11 mouse cellular contexts compared by ENCODE assay signal in the genomic region with DNA sequence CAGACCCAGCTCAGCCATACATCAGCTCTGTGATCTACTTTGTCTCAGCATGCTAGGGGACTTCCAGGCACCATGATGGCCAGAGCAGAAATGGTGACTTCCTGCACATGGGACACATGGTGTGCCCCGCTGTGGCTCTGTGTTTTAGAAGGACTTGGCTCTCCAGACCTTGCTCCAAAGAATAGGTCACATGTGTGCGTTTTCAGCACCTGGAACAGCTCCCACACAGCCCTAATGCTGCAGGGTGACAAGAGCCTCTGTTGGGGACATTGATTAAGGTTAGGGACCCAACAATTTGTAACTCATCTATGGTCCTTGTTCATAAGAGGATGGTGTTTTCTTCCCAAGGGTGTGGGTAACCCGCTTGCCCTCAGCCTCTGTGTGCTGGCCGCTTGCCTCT. TPM values are rescaled to one million over a fixed set of nuclear protein-coding genes. Genes with fewer than 3 reads are reported as not detected.
DNase-seq lines count a peak whose midpoint lies in the region; ATAC-seq and TF ChIP-seq lines count a peak whose summit lies in the region.
"Had no signal": no experiment of that assay in that cellular context is flagged by ENCODE, and none has a peak within 500 bp of the region (broad histone marks: within the 10 kb centered on the region; RNA-seq: fewer than 3 reads in every experiment).

No protein-coding gene starts in this region.

- no peak for TF ChIP-seq CTCF in gastrocnemius, adult 2 months (IDR thresholded peaks at IDR 0.05)

- intact Hi-C loops in gastrocnemius, adult 2 months (cut with DNase I) = no loop called here

- H3K27me3 ChIP-seq in forebrain, embryonic 11.5 days (ENCODE audit: control insufficient read depth, insufficient read depth, low read length) = no peaks in the 10 kb centered on the region
- H3K27me3 ChIP-seq in forebrain, embryonic 14.5 days (replicated peaks; ENCODE audit: control insufficient read depth, insufficient read depth, low read length) = no peaks in the 10 kb centered on the region
- no peaks in the 10 kb centered on the region for H3K27me3 ChIP-seq in midbrain, embryonic 10.5 days (ENCODE audit: low read depth, poor library complexity, severe bottlenecking)
- 0 out of 2 replicates have a peak, but pooled peaks cover 3% of the 10 kb centered on the region for H3K27me3 ChIP-seq in midbrain, embryonic 13.5 days
- no peaks in the 10 kb centered on the region for H3K27me3 ChIP-seq in neural tube, embryonic 11.5 days (ENCODE audit: control insufficient read depth, insufficient read depth, low read length)
- H3K27me3 ChIP-seq: limb, embryonic 13.5 days had no signal

- H3K9me3 ChIP-seq in forebrain, embryonic 11.5 days (ENCODE audit: control insufficient read depth, low read length) = no peaks in the 10 kb centered on the region
- no peaks in the 10 kb centered on the region for H3K9me3 ChIP-seq in forebrain, embryonic 14.5 days (replicated peaks; ENCODE audit: control insufficient read depth, low read length)
- no peaks in the 10 kb centered on the region for H3K9me3 ChIP-seq in midbrain, embryonic 10.5 days (replicated peaks)
- H3K9me3 ChIP-seq in midbrain, embryonic 13.5 days = no peaks in the 10 kb centered on the region
- no peaks in the 10 kb centered on the region for H3K9me3 ChIP-seq in neural tube, embryonic 11.5 days (ENCODE audit: control insufficient read depth, low read length)
- H3K9me3 ChIP-seq: forebrain, embryonic 12.5 days; limb, embryonic 13.5 days had no signal

- H3K4me2 ChIP-seq in forebrain, embryonic 11.5 days (ENCODE audit: low read depth, low read length, severe bottlenecking) = no peak overlapping the region
- no peak overlapping the region for H3K4me2 ChIP-seq in forebrain, embryonic 14.5 days (ENCODE audit: low read length)
- H3K4me2 ChIP-seq in midbrain, embryonic 13.5 days (replicated peaks) = no peak overlapping the region
- no peak overlapping the region for H3K4me2 ChIP-seq in neural tube, embryonic 11.5 days (ENCODE audit: low read depth)
- H3K4me2 ChIP-seq: forebrain, embryonic 12.5 days; limb, embryonic 13.5 days had no signal

- no peak overlapping the region for H3K9ac ChIP-seq in forebrain, embryonic 11.5 days (ENCODE audit: low read length)
- no peak overlapping the region for H3K9ac ChIP-seq in forebrain, embryonic 14.5 days (ENCODE audit: low read length)
- H3K9ac ChIP-seq in midbrain, embryonic 13.5 days (replicated peaks) = no peak overlapping the region
- no peak overlapping the region for H3K9ac ChIP-seq in neural tube, embryonic 11.5 days (ENCODE audit: low read length)
- H3K9ac ChIP-seq: forebrain, embryonic 12.5 days; limb, embryonic 13.5 days had no signal

- no peak overlapping the region for H3K4me3 ChIP-seq in forebrain, embryonic 11.5 days (ENCODE audit: low read depth, low read length)
- no peak overlapping the region for H3K4me3 ChIP-seq in forebrain, embryonic 14.5 days (ENCODE audit: low read depth, low read length)
- H3K4me3 ChIP-seq in midbrain, embryonic 10.5 days = no peak overlapping the region
- no peak overlapping the region for H3K4me3 ChIP-seq in midbrain, embryonic 13.5 days (replicated peaks)
- no peak overlapping the region for H3K4me3 ChIP-seq in neural tube, embryonic 11.5 days (ENCODE audit: low read depth, low read length)
- no peak overlapping the region for H3K4me3 ChIP-seq in gastrocnemius, adult 2 months
- H3K4me3 ChIP-seq: forebrain, embryonic 12.5 days; limb, embryonic 13.5 days had no signal

- WGBS in forebrain, embryonic 11.5 days = 63% methylated on average over 4 of the region's 4 CpGs
- 64% methylated on average over 4 of the region's 4 CpGs for WGBS in forebrain, embryonic 14.5 days
- 58% methylated on average over 4 of the region's 4 CpGs for WGBS in midbrain, embryonic 10.5 days
- 61% methylated on average over 4 of the region's 4 CpGs for WGBS in midbrain, embryonic 13.5 days
- WGBS in neural tube, embryonic 11.5 days = 52% methylated on average over 4 of the region's 4 CpGs

- no peaks in the 10 kb centered on the region for H3K36me3 ChIP-seq in forebrain, embryonic 11.5 days (ENCODE audit: control insufficient read depth, insufficient read depth, low read length)
- no peaks in the 10 kb centered on the region for H3K36me3 ChIP-seq in forebrain, embryonic 14.5 days (ENCODE audit: control insufficient read depth, insufficient read depth, low read length)
- no peaks in the 10 kb centered on the region for H3K36me3 ChIP-seq in midbrain, embryonic 10.5 days
- H3K36me3 ChIP-seq in midbrain, embryonic 13.5 days = no peaks in the 10 kb centered on the region
- H3K36me3 ChIP-seq in neural tube, embryonic 11.5 days (ENCODE audit: control insufficient read depth, insufficient read depth, low read length) = no peaks in the 10 kb centered on the region
- H3K36me3 ChIP-seq: forebrain, embryonic 12.5 days; limb, embryonic 13.5 days had no signal

- no peak for ATAC-seq in forebrain, embryonic 11.5 days (replicated peaks; ENCODE audit: low FRiP score)
- ATAC-seq in forebrain, embryonic 14.5 days = no peak
- no peak for ATAC-seq in midbrain, embryonic 13.5 days
- ATAC-seq in neural tube, embryonic 11.5 days (ENCODE audit: insufficient read depth, low FRiP score, low TSS enrichment) = no peak

- no peak overlapping the region for H3K27ac ChIP-seq in forebrain, embryonic 11.5 days (ENCODE audit: low read depth, low read length)
- H3K27ac ChIP-seq in forebrain, embryonic 14.5 days (ENCODE audit: low read depth, low read length) = no peak overlapping the region
- no peak overlapping the region for H3K27ac ChIP-seq in midbrain, embryonic 10.5 days (replicated peaks)
- no peak overlapping the region for H3K27ac ChIP-seq in midbrain, embryonic 13.5 days
- H3K27ac ChIP-seq in neural tube, embryonic 11.5 days (ENCODE audit: low read depth, low read length) = no peak overlapping the region
- no peak overlapping the region for H3K27ac ChIP-seq in gastrocnemius, adult 2 months
- H3K27ac ChIP-seq: forebrain, embryonic 12.5 days; limb, embryonic 13.5 days had no signal

- H3K4me1 ChIP-seq in forebrain, embryonic 11.5 days (replicated peaks; ENCODE audit: control insufficient read depth, insufficient read depth, low read length) = no peaks in the 10 kb centered on the region
- no peaks in the 10 kb centered on the region for H3K4me1 ChIP-seq in forebrain, embryonic 14.5 days (ENCODE audit: control insufficient read depth, insufficient read depth, low read length)
- H3K4me1 ChIP-seq in midbrain, embryonic 10.5 days = no peaks in the 10 kb centered on the region
- H3K4me1 ChIP-seq in midbrain, embryonic 13.5 days (replicated peaks) = no peaks in the 10 kb centered on the region
- H3K4me1 ChIP-seq in neural tube, embryonic 11.5 days (ENCODE audit: control insufficient read depth, insufficient read depth, low read length) = no peaks in the 10 kb centered on the region
- H3K4me1 ChIP-seq: forebrain, embryonic 12.5 days; limb, embryonic 13.5 days had no signal

- DNase-seq in forebrain, embryonic 11.5 days (ENCODE audit: low spot score) = peak; percentile 62
- no peak for DNase-seq in forebrain, embryonic 14.5 days (ENCODE audit: low spot score)
- peak; percentile 28 for DNase-seq in midbrain, embryonic 10.5 days (ENCODE audit: low spot score)
- DNase-seq in embryo, embryonic 9.5 days (ENCODE audit: extremely low spot score) = peak; percentile 34
- DNase-seq in neural tube, embryonic 11.5 days (ENCODE audit: low spot score) = peak; percentile 53
- no peak for DNase-seq in right cerebral cortex, postnatal 36 days (ENCODE audit: low spot score in 2 of 2)
- DNase-seq in gastrocnemius, adult 2 months = no peak
- DNase-seq: kidney, adult 11 months had no signal

RNA-seq across cellular contexts. Expression of gene Tmem255b, which starts 13.2 kb away (rescaled TPM):
- 0.39 TPM in 1 of 2 replicates, not detected in the other for polyA plus RNA-seq in forebrain, embryonic 11.5 days (2014; fragmentation: Nextera tagmentation; extraction: Ambion mirVana)
- not detected in 2 replicates for polyA plus RNA-seq in forebrain, embryonic 14.5 days (2014; fragmentation: Nextera tagmentation; extraction: Ambion mirVana)
- polyA plus RNA-seq in midbrain, embryonic 10.5 days (2016; fragmentation: Nextera tagmentation; extraction: Ambion mirVana) = 0.10 TPM in 1 of 2 replicates, not detected in the other
- not detected in 2 replicates for polyA plus RNA-seq in midbrain, embryonic 13.5 days (2015; fragmentation: Nextera tagmentation; extraction: Ambion mirVana)
- polyA plus RNA-seq in neural tube, embryonic 11.5 days (2014; fragmentation: Nextera tagmentation; extraction: Ambion mirVana) = 0.38 and 0.39 TPM in 2 replicates
- 1 to 10 TPM; 2.6 to 3.1 TPM for total RNA-seq in gastrocnemius, adult 2 months (2021)

RNA-seq across cellular contexts. Expression of gene Grk1, which starts 43.3 kb away (rescaled TPM):
- polyA plus RNA-seq in forebrain, embryonic 11.5 days (2014; fragmentation: Nextera tagmentation; extraction: Ambion mirVana) = 0.05 TPM in 2 replicates
- 0.04 TPM in 1 of 2 replicates, not detected in the other for polyA plus RNA-seq in forebrain, embryonic 14.5 days (2014; fragmentation: Nextera tagmentation; extraction: Ambion mirVana)
- 0.02 TPM in 1 of 2 replicates, not detected in the other for polyA plus RNA-seq in midbrain, embryonic 10.5 days (2016; fragmentation: Nextera tagmentation; extraction: Ambion mirVana)
- 0.04 TPM in 1 of 2 replicates, not detected in the other for polyA plus RNA-seq in midbrain, embryonic 13.5 days (2015; fragmentation: Nextera tagmentation; extraction: Ambion mirVana)
- 0.04 TPM in 1 of 2 replicates, not detected in the other for polyA plus RNA-seq in neural tube, embryonic 11.5 days (2014; fragmentation: Nextera tagmentation; extraction: Ambion mirVana)
- not detected for total RNA-seq in gastrocnemius, adult 2 months (2021)

RNA-seq across cellular contexts. Expression of gene Gas6, which starts 46.1 kb away (rescaled TPM):
- 9.8 and 10.5 TPM in 2 replicates for polyA plus RNA-seq in forebrain, embryonic 11.5 days (2014; fragmentation: Nextera tagmentation; extraction: Ambion mirVana)
- polyA plus RNA-seq in forebrain, embryonic 14.5 days (2014; fragmentation: Nextera tagmentation; extraction: Ambion mirVana) = 9.7 and 12.5 TPM in 2 replicates
- 8.9 and 14.6 TPM in 2 replicates for polyA plus RNA-seq in midbrain, embryonic 10.5 days (2016; fragmentation: Nextera tagmentation; extraction: Ambion mirVana)
- 13.8 and 15.9 TPM in 2 replicates for polyA plus RNA-seq in midbrain, embryonic 13.5 days (2015; fragmentation: Nextera tagmentation; extraction: Ambion mirVana)
- polyA plus RNA-seq in neural tube, embryonic 11.5 days (2014; fragmentation: Nextera tagmentation; extraction: Ambion mirVana) = 6.5 and 6.7 TPM in 2 replicates
- total RNA-seq in gastrocnemius, adult 2 months (2021) = 10 to 100 TPM; 63.4 to 87.3 TPM

RNA-seq across cellular contexts. Expression of gene Atp4b, which starts 51.5 kb away (rescaled TPM):
- not detected in 2 replicates for polyA plus RNA-seq in forebrain, embryonic 11.5 days (2014; fragmentation: Nextera tagmentation; extraction: Ambion mirVana)
- polyA plus RNA-seq in forebrain, embryonic 14.5 days (2014; fragmentation: Nextera tagmentation; extraction: Ambion mirVana) = not detected in 2 replicates
- polyA plus RNA-seq in midbrain, embryonic 10.5 days (2016; fragmentation: Nextera tagmentation; extraction: Ambion mirVana) = not detected in 2 replicates
- not detected in 2 replicates for polyA plus RNA-seq in midbrain, embryonic 13.5 days (2015; fragmentation: Nextera tagmentation; extraction: Ambion mirVana)
- not detected in 2 replicates for polyA plus RNA-seq in neural tube, embryonic 11.5 days (2014; fragmentation: Nextera tagmentation; extraction: Ambion mirVana)
- not detected for total RNA-seq in gastrocnemius, adult 2 months (2021)
- polyA plus RNA-seq: forebrain, embryonic 12.5 days; limb, embryonic 13.5 days had no signal

Comparison
In these comparisons a context has a peak if more than half of its experiments do, and no peak if none do; other contexts are left out.
1. DNase-seq: peak in forebrain, embryonic 11.5 days (single experiment), midbrain, embryonic 10.5 days (single experiment), embryo, embryonic 9.5 days (single experiment) and neural tube, embryonic 11.5 days (single experiment); none in forebrain, embryonic 14.5 days (single experiment), right cerebral cortex, postnatal 36 days (0 of 2) and gastrocnemius, adult 2 months (single experiment).